Mouse (Mus musculus): Measurements from ENCODE around the gene Rora. TPM values are rescaled to one million over a fixed set of nuclear protein-coding genes. Genes with fewer than 3 reads are reported as not detected.

The Rora gene
- total RNA-seq, 2 experiments from 2014 or later, result 58.8 to 76.8 TPM

- DNase-seq, result peak; percentile 53 to 65
- intact Hi-C loops (cut with DNase I), result no loop called here
Observed at GRCm38 (mm10) chr9:69397760-69398452, 744.3 kb downstream of the Rora start, which contains the start of gene Ice2. Gene Ice2, plus strand, starts transcription at chr9:69397906.

GRCm38 (mm10) chr9:69398453-69398850 lies 744.9 kb downstream of the Rora start:
- intact Hi-C loops (cut with DNase I), result no loop called here
- no peak for DNase-seq

GRCm38 (mm10) chr9:69404671-69405070 lies 751.1 kb downstream of the Rora start:
- DNase-seq, result no peak
- intact Hi-C loops (cut with DNase I), result no loop called here

- DNase-seq, result no peak
- intact Hi-C loops (cut with DNase I), result no loop called here
Observed at GRCm38 (mm10) chr9:69419476-69419875, 765.9 kb downstream of the Rora start.

GRCm38 (mm10) chr9:69430531-69430930 lies 776.9 kb downstream of the Rora start:
- no peak for DNase-seq
- intact Hi-C loops (cut with DNase I), result no loop called here

GRCm38 (mm10) chr9:69431863-69432555 lies 778.4 kb downstream of the Rora start:
- intact Hi-C loops (cut with DNase I), result no loop called here
- DNase-seq, result no peak

- intact Hi-C loops (cut with DNase I), result loop anchor here (5.0 kb wide), 1 partner anchor 52 kb away; no protein-coding TSS in a partner anchor
- DNase-seq, result no peak
Observed at GRCm38 (mm10) chr9:69435194-69435593, 781.6 kb downstream of the Rora start.

- intact Hi-C loops (cut with DNase I), result loop anchor here (5.0 kb wide), 1 partner anchor 52 kb away; no protein-coding TSS in a partner anchor
Observed at GRCm38 (mm10) chr9:69435662-69436061, 782.1 kb downstream of the Rora start.

More at GRCm38 (mm10) chr9:69435662-69436061, 782.1 kb downstream of the Rora start:
- DNase-seq, result no peak
